Mouse (Mus musculus) spleen, adult 2 months (tissue): ENCODE results near the gene Tcte3.

ENCODE experiments used
- CTCF ChIP-seq: fragments of 200-500 bp; IDR thresholded peaks from 2 replicates; pipeline ENCODE4 v1.5.1; 2011; ENCODE audit warnings: mild to moderate bottlenecking, inconsistent platforms; ENCODE audit not compliant: insufficient read depth, insufficient read length, insufficient replicate concordance; ENCODE audit errors: extremely low read depth
- POLR2A ChIP-seq: fragments of 200-500 bp; IDR thresholded peaks from 2 replicates; pipeline ENCODE4 v1.6.1; 2011; ENCODE audit warnings: low read depth, low read length, inconsistent platforms

DNA sequence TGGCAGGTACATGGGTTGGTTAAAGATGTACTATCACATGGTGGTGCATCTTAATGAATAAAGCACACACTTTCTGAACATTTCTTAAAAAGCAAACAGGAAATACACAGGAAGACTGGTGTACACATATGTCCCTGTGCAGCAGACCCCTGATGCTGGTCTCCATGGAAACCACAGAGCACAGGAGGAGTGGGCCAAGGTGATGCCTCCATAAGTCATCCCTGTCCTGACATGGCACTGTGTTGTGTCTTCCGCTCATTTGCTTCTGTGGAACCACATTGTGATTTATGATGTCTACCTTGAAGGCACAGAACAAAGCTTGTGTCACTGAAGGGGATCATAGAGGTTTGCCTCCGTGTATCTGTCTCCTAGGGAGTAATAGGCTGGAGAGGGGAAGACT is 30.9 kb upstream of the Tcte3 start:
- no peak for TF ChIP-seq POLR2A
- no peak for TF ChIP-seq CTCF
